Mouse (Mus musculus): Measurements from ENCODE around the gene Crtc2.
"Not testable (repeated sequence)": the region's sequence is repeated elsewhere in the genome, so short reads cannot be mapped to it uniquely, and the experiment has no call there.

Crtc2 gene

DNA sequence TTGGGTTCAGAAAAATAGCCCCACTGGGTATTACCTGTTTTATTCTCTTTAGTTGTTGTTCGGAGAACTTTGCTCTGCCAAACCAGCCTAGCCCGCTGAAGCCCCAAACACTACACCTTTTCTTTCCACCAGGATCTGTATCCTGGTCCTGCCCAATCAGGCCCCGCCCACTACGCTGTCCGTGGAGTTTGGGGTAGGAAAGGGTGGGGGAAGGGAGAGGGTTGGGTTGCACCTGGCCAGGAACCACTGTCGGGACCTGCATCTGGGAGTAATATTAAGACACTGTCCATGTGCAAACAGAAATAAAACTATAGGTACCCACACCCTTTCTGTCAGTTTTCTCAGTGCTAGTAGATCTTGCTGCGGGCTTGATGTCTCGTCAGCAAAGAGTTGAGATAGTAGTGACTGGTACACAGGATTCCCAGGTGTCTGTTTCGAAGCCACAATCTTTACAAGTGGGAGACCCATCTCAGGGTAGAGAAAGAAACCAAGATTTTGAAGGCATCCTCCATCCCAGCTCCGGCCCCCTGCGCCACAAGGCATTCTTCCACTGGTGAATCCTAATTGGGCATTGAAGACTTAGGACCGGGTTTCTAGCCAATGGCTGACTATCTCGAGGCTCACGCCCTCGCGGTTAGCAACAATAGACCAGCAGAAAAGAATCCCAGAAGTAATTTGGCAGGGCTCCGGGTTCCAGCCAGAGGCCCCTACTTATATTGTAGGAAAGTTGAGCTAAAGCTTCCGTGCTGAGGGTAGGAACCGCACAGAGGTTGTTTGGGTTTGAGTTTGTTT is 10.8 kb upstream of the Crtc2 start, which contains the start of gene Creb3l4:
Gene Creb3l4, minus strand, starts transcription at position 529 of the 792 bp plus-strand sequence.
- DNase-seq = peak; percentile 49

DNA sequence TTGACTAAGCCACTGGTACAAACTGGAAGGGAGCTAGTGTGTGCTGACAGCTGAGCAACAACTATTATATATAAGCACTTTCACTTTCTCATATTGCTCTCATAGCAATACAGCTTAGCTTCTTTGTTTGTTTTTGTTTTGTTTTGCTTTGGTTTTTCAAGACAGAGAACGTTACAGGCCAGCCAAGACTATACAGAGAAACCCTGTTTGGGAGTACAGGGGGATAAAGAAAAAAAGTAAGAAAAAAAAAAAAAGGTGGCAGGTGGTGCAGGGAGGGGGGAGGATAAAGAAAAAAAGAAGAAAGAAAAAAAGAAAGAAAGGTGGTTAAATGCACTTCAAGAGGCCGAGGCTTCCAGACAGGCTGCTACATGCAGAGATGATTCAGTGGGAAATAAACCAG is 8.6 kb upstream of the Crtc2 start:
- DNase-seq = no peak

DNA sequence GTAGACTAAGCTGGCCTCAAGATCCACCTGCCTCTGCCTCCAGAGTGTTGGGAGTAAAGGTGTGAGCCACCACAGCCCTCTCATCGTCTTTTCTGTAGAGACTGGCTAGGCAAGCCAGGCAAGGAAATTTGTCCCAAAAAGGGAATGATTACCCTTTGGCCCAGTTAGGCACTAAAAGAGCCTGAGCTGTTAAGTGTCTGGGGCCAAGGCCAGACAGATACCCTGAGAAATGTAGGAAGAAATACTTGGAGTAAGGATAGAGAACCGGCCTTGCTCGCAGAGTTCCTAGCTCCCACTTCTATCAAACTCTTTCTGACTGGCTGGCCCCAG is 6.4 kb upstream of the Crtc2 start:
- no peak for DNase-seq

DNA sequence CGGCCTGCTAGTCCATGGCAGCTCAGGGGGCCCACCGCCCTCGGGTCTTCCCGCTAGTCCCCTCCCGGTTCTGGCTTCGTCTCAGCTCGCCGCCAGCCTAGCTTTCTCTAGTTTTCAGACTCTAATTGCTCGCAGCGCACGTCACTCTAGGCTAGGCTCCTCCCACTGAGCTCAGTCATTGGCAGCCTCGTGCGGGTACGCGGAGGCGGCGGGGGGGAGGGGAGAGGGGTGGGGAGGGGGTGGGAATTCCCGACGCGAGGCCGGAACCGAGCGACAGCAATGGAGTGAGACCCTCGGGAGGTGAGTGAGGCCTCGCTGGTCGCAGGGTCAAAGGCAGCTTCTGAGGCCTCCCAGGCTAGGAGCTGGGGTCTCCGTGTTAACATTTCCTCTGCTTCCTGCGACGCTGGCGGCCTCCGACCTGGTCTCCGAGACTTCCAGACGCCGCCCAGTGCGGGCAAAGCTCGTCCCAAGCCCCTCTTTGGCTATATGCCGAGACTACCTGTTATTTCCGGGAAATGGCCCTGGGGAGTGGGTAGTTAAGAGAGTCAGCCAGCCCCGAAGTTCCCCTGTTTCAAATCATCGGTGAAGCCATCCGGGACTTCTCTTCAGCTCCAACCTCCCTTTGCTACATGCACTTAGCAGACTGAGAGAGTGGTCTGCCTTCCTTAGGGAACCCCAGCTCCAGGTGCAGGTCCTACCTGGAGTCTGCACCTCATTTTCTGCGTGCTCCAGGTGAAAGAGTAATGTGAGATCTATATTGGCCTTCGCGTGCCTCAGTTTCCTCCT is 5.8 kb upstream of the Crtc2 start, which contains the start of gene Slc39a1:
Gene Slc39a1, plus strand, starts transcription at position 213 of the 786 bp plus-strand sequence.
- peak; percentile 93 for DNase-seq

DNA sequence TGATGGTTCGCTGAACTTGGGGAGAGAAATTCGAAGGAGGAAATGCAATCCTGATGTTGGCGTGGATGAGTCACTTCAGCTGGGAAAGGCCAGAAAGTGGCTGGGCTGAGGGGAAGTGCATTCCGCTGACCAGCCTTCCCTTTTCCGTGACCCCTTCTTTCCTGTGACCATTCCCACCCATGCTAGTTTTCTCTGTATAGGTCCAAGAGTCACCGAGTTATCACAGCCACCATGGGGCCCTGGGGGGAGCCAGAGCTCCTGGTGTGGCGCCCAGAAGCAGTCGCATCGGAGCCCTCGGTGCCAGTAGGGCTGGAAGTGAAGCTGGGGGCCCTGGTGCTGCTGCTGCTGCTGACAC is 5.2 kb upstream of the Crtc2 start:
- peak; percentile 50 for DNase-seq

DNA sequence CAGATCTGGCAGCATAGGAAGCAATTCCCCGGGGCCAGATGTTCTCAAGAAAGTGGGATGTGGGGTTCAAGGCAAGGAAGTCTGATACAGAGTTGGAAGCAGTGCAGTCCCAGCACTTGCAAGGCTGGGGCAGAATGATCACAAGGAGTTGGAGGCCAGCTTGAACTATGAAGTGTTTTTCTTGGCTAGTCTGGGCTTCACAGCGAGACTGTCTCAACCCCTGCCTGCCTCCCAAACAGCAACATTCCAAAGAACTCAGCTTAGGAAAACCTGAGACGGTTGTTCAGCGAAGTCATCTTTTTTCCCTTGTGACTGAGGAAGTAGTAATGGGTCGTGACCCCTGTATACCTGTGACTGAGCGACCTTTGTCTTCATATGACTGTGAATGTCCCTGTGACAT is 3.2 kb upstream of the Crtc2 start:
- no peak for DNase-seq

DNA sequence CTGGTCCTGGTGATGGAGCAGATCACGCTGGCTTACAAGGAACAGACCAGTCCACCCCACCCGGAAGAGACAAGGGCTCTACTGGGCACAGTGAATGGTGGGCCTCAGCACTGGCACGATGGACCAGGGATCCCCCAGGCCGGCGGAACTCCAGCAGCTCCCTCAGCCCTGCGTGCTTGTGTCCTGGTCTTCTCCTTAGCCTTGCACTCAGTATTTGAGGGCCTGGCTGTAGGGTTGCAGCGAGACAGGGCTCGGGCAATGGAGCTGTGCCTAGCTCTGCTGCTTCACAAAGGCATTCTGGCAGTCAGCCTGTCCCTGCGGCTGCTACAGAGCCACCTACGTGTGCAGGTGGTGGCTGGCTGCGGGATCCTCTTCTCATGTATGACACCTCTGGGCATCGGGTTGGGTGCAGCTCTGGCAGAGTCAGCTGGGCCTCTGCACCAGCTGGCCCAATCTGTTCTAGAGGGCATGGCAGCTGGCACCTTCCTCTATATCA is 2.2 kb upstream of the Crtc2 start:
- not testable (repeated sequence) for DNase-seq

DNA sequence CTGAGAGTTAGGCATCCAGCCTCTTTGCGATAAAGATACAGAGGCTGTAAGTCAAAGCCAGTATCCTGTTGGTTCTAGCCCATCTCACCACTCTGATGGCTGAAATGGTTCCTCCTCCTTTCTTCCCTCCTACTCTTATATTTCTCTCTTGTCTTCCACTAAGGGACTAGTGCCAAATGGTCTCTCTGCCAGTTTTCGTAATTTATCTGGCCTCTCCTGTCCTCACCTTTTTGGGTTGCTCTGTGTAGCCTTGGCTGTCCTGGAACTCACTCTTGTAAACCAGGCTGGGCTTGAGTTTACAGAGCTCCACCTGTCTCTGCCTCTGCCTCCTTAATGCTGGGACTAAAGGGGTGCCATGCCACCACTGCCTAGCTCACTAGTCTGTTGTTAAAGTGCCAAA is 1.3 kb upstream of the Crtc2 start:
- DNase-seq = not testable (repeated sequence)

DNA sequence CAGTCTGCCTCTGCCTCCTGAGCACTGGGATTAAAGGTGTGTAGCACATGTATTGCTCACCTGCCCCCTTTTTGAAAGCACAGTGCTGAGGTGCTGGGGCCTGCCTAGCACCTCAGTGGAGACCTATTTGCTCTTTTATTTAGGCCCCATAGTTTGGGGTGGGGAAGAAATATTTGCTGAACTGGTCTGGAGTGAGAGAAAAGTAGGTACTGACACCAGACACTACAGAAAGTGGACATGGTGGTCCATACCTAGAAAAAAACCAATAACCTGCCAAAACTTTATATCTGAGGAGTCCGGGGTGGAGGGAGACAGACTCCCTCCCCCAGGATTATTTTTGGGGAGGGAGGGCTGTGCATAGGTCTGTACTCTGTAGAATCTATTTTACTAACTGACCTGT is 789 bp upstream of the Crtc2 start:
- not testable (repeated sequence) for DNase-seq

DNA sequence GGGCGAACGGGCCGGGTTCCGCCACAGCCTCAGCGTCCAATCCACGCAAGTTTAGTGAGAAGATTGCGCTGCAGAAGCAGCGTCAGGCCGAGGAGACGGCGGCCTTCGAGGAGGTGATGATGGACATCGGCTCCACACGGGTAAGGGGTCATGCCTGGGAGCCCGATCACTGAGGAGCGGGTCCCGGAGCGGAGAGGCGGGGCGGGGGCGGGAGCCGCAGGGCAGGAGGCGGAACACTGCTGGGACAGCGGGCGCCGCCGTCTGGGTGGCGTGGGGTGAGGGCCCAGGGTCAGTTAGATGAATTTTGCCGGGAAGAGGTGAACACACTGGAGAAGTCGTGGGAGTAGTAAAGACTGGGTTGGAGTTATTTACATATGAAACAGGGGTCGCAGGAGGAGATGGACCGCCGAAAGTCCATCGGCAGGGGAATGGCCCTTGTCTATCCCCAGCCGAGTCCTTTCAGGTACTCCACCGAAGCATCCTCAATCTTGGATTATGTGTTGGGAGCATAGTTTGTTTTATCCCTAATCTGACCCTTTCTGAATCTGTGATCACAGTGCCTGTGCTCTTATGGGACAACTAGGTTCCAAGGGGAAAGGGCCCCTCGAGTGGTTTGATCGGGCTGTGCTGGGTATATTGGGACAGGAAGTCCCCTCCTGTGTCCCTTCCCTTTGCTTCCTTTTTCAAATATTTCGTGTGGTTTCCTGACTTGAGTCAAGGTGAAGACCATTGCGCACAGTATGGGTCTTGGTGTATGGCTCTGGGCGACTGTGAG is 643 bp downstream of the Crtc2 start:
- peak; percentile 65 for DNase-seq

DNA sequence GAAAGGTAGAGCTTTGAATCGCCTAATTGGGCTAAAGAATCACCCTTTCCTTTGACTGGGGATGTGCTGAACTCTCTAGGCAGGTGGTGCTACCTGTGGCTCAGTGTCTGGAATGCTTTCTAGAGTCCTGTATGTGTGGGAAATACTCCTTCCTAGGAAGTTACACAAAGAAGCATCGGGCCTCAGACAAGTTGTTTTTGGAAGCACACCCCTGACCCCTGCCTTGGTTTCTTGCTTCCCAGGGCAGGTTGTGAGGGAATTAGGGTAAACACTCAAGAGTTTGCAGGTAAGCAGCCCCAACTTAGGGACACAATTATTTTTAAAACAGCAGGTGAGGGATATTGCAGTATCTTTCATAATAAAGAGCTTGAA is 1.2 kb downstream of the Crtc2 start:
- DNase-seq = no peak

DNA sequence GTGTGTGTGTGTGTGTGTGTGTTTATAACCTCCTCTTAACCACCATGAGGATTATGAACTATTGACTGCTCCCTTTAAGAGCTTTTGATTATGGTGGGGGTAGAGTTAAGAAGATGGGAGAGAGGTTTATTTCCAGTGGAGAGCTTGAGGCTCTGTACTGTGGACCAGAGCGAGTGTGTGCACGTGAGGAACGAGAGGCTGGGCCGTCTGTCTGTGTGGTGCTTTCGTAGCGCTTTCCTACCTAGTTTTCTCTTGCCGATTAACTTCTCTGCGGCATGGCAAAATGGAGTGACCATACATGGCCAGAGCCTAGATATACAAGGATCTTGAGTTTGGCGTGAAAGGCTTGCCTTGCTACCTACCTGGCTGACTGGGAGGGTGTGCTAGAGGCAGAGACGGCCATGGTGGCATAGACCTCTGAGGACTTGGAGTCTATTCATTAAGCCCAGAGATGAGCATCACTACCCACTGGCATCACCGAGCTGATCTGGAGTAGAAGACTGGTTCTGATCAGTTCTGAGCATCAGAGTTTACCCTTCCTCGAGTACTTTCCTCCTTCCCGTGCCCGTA is 1.9 kb downstream of the Crtc2 start:
- DNase-seq = no peak

DNA sequence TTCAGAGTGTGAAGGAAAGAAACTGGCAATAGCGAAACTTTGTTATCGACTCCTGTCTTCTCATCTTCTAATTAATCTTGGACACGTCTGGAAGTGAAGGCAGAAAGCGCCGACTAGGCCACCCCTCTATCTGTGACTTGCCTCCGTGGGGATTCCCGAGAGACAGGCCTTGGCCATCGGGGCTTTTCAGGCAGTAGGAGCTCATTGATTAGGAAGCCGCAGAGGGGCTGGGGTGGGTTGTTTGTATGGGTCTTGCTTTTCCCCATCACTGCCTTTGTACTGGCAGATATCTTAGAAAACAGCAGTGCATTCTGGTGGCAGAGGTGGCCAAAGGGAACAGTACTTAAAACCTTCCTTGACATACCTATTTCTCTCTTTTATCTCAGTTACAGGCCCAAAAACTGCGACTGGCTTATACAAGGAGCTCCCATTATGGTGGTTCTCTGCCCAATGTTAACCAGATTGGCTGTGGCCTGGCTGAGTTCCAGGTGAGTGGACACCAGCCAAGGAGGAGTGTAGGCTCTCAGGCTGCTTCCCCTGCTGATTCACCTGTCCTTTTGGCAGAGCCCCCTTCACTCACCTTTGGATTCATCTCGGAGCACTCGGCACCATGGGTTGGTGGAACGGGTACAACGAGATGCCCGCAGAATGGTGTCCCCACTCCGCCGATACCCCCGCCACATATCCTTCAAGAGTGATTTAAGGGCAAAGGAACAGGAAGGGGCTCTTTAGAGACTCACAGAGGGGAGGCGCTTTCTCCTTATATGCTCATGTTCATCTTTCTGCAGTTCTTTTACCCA is 3.0 kb downstream of the Crtc2 start:
- no peak for DNase-seq

DNA sequence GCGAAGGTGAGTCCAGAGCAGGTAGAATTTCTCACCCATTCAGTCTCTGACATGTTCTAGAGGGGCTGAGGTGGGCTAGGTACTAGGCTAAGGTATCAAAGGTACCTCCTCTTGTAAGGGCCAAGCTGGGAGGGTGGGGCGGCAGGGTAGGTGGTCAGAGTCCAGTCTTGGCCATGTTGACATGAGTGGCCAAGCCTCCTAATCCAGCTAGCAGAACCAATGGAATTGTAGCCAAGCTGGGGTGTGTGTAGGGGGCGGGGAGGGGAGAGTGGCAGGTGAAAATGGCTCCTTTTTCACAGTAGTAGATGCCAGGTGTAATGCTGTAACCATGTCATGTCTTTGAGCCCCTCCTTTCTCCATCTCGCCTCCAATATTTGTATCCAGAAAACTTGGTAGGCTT is 4.6 kb downstream of the Crtc2 start:
- peak; percentile 45 for DNase-seq

DNA sequence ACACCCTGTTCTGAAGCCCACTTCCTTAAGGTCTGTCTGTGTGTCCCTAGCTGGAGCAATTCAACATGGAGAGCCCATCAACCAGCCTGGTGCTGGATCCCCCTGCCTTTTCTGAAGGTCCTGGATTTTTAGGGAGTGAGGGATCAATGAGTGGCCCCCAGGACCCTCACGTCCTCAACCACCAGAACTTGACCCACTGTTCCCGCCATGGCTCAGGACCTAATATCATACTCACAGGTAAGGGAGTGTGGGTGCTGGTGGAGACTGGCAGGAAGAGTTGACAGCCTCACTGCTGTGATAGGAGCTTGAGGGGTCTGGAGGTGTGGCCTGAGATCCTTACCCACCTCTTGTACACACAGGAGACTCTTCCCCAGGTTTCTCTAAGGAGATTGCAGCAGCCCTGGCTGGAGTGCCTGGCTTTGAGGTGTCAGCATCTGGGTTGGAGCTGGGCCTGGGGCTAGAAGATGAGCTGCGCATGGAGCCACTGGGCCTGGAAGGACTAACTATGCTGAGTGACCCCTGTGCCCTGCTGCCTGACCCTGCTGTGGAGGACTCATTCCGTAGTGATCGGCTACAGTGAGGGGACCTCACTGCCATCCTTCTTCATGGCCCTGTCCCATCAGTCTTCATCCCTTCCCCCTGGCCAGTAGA is 9.3 kb downstream of the Crtc2 start:
- no peak for DNase-seq

DNA sequence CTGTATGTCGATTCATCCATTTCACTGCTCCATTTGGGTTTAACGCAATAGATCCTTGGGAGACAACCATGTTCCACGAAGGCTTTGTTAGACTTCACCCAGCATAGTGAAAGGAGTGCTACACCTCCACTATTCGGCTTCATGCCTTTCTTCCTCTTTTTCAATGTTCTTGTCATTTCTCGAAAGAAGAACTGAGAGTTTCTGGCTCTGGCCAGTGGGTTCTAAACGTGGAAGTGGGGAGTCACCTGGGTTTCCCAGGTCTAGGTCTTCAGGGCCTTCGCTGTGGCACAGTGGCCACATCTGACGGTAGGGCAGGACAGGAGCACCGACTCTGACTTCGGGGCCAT is 10.7 kb downstream of the Crtc2 start:
- no peak for DNase-seq

DNA sequence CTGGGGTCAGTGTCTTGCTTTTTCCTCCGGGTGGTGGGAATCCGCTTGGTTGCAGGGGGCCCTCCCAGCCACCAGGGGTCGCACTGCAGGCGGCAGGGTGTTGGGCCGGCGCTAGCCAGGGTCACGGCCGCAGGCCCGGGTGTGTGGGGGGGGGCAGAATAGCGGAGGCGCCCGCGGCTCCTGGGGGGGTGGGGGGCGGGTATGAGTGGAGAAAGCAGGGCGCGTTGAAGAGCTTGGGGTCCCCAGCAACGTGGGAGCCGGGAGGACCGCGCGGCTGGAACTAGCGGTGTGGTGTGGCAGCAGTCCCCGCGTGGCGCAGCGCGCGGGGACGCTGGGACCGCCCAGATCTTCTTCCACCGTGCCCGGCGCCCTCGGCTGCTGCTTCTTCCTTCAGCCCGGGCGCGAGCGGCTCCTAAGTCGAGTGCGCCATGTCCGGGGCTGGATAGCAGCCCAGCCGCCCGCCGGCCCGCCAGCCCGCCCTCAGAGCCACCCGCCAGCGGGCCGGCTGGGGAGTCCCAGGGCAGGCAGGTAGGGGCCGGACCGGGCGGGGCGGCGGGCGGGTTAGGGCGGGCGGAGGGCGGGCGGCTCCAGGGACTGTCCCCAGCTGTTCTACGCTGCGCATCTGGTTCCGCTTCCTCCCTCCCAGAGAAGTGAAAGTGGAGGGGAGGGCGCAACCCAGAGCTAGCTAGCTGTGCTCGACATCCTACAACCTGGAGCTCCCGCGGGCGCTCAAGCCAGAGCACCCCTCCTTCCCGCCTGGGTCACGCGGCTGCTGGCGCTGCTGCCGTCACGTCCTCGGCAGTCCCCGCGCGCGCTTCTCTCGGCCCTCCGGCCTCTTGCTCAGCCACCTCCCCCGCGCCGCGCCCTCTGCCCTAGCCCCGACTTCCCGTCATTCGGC is 11.3 kb downstream of the Crtc2 start, which contains the start of gene Dennd4b:
Gene Dennd4b, plus strand, starts transcription at position 152 of the 898 bp plus-strand sequence.
- DNase-seq = peak; percentile 90

DNA sequence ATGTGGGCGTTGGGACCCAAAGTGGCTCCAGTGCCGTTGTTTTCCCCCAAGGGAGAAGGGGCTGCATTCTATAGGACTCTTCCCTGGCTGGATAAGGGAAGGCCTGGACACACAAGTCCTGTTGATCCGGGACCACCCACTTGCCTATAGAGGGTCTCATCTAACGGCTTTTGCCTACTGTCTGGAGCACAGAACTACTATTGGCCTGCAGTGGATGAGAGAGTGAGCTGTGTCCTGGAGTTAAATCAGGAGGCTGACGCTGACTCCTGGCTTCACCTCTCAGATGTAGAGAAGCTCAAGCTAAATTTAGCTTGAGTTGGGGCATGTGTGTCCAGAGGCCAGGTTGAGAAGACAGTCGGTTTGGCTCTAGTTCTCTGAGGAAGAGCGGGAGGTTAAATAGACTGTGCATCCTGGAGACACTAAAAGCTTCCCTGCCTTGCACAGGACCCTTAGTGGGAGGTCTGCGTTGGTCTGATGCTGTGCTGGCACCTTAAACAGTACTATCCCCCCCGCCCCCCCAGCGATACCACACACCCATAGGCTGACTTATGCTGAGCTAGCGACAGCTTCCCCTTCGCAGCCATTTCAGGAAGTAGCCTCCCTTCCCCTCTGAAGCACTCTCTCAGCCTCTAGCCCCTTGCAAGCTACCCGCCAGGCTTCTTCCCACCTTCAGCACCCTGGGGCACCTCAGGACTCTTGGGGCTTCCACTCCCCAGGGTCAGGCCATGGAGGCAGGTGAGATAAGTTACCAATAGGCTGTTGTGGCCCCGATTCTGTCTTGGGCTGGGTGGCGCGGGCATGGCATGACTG is 12.2 kb downstream of the Crtc2 start:
- peak; percentile 31 for DNase-seq
